Mouse (Mus musculus): Measurements from ENCODE around the gene Tas2r136. TPM values are rescaled to one million over a fixed set of nuclear protein-coding genes. Genes with fewer than 3 reads are reported as not detected.

Tas2r136 gene
- polyA plus RNA-seq (2015; fragmentation: Nextera tagmentation; extraction: Ambion mirVana) = not detected in 2 replicates

GRCm38 (mm10) chr6:132778062-132778461, at the start of gene Tas2r136:
Gene Tas2r136 (minus strand): TSS chr6:132778162.

GRCm38 (mm10) chr6:132802518-132802917, 24.6 kb upstream of the Tas2r136 start, which contains the start of gene Tas2r117:
Gene Tas2r117 (plus strand): TSS chr6:132802818.

GRCm38 (mm10) chr6:132761831-132762230, 16.1 kb downstream of the Tas2r136 start, which contains the start of gene Tas2r102:
Gene Tas2r102 (plus strand): TSS chr6:132762131.

DNA sequence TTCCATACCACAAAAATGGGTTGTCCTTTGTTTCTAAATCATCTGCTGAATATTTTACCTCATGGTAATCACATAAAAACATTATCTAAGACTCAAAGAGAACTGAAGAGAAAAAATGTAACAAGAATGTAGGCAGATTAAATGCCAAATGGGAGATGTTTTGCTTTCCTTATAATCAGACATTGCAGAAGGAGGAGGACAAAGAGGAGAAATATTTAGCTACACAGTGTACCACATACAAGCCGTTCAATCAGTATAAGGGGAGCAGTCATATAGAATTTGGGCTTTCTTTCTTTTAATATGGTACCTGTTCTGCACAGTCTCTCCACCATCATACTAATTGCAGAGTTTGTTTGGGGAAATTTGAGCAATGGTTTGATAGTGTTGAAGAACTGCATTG, 23.5 kb downstream of the Tas2r136 start, which contains the start of gene Tas2r124:
Tas2r124 (plus strand) TSS at position 301 of the 400 bp plus-strand sequence.

DNA sequence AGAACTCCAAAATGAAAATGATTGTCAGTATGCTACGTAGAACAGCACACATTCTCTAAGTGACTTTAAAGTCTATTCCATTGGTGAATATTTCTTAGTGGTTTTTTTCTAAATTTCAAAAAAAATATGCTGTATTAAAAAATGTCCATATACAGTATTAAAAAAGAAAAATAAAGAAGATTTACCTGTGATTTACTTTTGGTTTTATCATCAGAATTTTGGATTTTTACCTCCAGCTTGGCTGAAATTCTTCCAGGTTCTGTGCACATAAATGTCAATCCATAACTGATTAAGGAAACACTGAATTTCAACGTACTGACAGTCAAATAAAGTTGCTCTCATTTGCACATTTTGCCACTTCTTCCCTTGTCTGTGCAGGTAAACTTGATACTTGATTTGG, 40.0 kb downstream of the Tas2r136 start, which contains the start of gene Tas2r115:
Tas2r115 (minus strand) TSS at position 101 of the 400 bp plus-strand sequence.

Other genes starting within 250 kb of the Tas2r136 start
- not detected in 2 replicates for gene Prh1, start 208.4 kb downstream of the Tas2r136 start, polyA plus RNA-seq (2015; fragmentation: Nextera tagmentation; extraction: Ambion mirVana)
- gene Prp2, start 182.2 kb downstream of the Tas2r136 start, polyA plus RNA-seq (2015; fragmentation: Nextera tagmentation; extraction: Ambion mirVana) = not detected in 2 replicates
- gene A630073D07Rik, start 126.6 kb downstream of the Tas2r136 start, polyA plus RNA-seq (2015; fragmentation: Nextera tagmentation; extraction: Ambion mirVana) = not detected in 2 replicates
- not detected in 2 replicates for gene Tas2r120, start 121.2 kb downstream of the Tas2r136 start, polyA plus RNA-seq (2015; fragmentation: Nextera tagmentation; extraction: Ambion mirVana)
- not detected in 2 replicates for gene Tas2r121, start 77.2 kb downstream of the Tas2r136 start, polyA plus RNA-seq (2015; fragmentation: Nextera tagmentation; extraction: Ambion mirVana)
- not detected in 2 replicates for gene Tas2r122, start 66.2 kb downstream of the Tas2r136 start, polyA plus RNA-seq (2015; fragmentation: Nextera tagmentation; extraction: Ambion mirVana)
- not detected in 2 replicates for gene Tas2r115, start 40.1 kb downstream of the Tas2r136 start, polyA plus RNA-seq (2015; fragmentation: Nextera tagmentation; extraction: Ambion mirVana)
- gene Tas2r124, start 23.4 kb downstream of the Tas2r136 start, polyA plus RNA-seq (2015; fragmentation: Nextera tagmentation; extraction: Ambion mirVana) = not detected in 2 replicates
- not detected in 2 replicates for gene Tas2r102, start 16.0 kb downstream of the Tas2r136 start, polyA plus RNA-seq (2015; fragmentation: Nextera tagmentation; extraction: Ambion mirVana)
- not detected in 2 replicates for gene Tas2r117, start 24.7 kb upstream of the Tas2r136 start, polyA plus RNA-seq (2015; fragmentation: Nextera tagmentation; extraction: Ambion mirVana)
- gene Tas2r123, start 69.0 kb upstream of the Tas2r136 start, polyA plus RNA-seq (2015; fragmentation: Nextera tagmentation; extraction: Ambion mirVana) = not detected in 2 replicates
- not detected in 2 replicates for gene Tas2r116, start 77.3 kb upstream of the Tas2r136 start, polyA plus RNA-seq (2015; fragmentation: Nextera tagmentation; extraction: Ambion mirVana)
- gene Tas2r110, start 89.8 kb upstream of the Tas2r136 start, polyA plus RNA-seq (2015; fragmentation: Nextera tagmentation; extraction: Ambion mirVana) = not detected in 2 replicates
- gene Tas2r113, start 114.8 kb upstream of the Tas2r136 start, polyA plus RNA-seq (2015; fragmentation: Nextera tagmentation; extraction: Ambion mirVana) = not detected in 2 replicates
- gene Tas2r125, start 131.5 kb upstream of the Tas2r136 start, polyA plus RNA-seq (2015; fragmentation: Nextera tagmentation; extraction: Ambion mirVana) = not detected in 2 replicates
- gene Tas2r129, start 172.9 kb upstream of the Tas2r136 start, polyA plus RNA-seq (2015; fragmentation: Nextera tagmentation; extraction: Ambion mirVana) = not detected in 2 replicates
- gene Tas2r131, start 179.8 kb upstream of the Tas2r136 start, polyA plus RNA-seq (2015; fragmentation: Nextera tagmentation; extraction: Ambion mirVana) = not detected in 2 replicates
- not detected in 2 replicates for gene Tas2r109, start 202.8 kb upstream of the Tas2r136 start, polyA plus RNA-seq (2015; fragmentation: Nextera tagmentation; extraction: Ambion mirVana)